Mouse (Mus musculus) bone marrow, adult 2 months (tissue): Measurements from ENCODE around the gene Slit2.

ENCODE experiments used
- CTCF ChIP-seq: fragments of 200-500 bp; IDR thresholded peaks from 2 replicates; pipeline ENCODE4 v1.5.1; 2011; ENCODE audit warnings: low read length, control low read depth; ENCODE audit not compliant: control insufficient read depth, insufficient read depth
- POLR2A ChIP-seq: fragments of 200-500 bp; IDR thresholded peaks from 2 replicates; pipeline ENCODE4 v1.6.1; 2011; ENCODE audit warnings: low read depth, mild to moderate bottlenecking, control low read depth, low read length, borderline replicate concordance; ENCODE audit not compliant: control insufficient read depth

DNA sequence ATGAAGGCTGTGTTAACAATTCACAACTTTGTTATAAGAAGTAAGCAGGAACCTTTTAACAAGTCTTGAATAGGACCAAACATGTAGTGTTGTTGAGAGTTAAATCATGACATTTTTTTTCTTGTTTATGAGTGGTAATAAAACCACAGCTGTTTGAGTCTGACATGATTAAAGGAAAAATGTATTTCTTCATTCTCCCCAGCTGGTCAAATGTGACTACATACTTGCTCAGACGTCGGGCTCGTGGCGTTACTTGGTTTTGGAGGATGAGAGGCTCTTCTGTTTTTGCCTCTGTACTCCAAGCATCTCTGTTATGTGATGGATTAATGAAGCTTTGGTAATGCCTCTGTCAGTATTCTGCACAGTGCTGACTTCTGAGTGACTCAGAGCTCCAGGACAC, 40.5 kb downstream of the Slit2 start:
- TF ChIP-seq CTCF (no peak), POLR2A (no peak)
